Mouse (Mus musculus) olfactory bulb, adult 2 months (tissue): ENCODE data around the gene Hsf2bp. TPM values are rescaled to one million over a fixed set of nuclear protein-coding genes. Genes with fewer than 3 reads are reported as not detected.

Source experiments
- H3K27ac ChIP-seq: fragments of 200-500 bp; 2 replicates; pipeline ENCODE4 v1.5.1; 2012; ENCODE audit warnings: low read depth, low read length; ENCODE audit not compliant: insufficient read depth
- H3K4me1 ChIP-seq: fragments of 200-500 bp; 2 replicates; pipeline ENCODE4 v1.6.1; 2012; ENCODE audit warnings: low read length; ENCODE audit not compliant: control insufficient read depth, insufficient read depth
- H3K4me3 ChIP-seq: fragments of 200-500 bp; 2 replicates; pipeline ENCODE4 v1.5.1; 2012; ENCODE audit warnings: mild to moderate bottlenecking, low read depth, low read length, moderate library complexity; ENCODE audit not compliant: insufficient read depth
- CTCF ChIP-seq: fragments of 200-500 bp; IDR thresholded peaks from 2 replicates; pipeline ENCODE4 v1.5.1; 2012; ENCODE audit warnings: low read depth, mild to moderate bottlenecking, low read length, moderate library complexity; ENCODE audit not compliant: insufficient read depth
- POLR2A ChIP-seq: fragments of 200-500 bp; IDR thresholded peaks from 2 replicates; pipeline ENCODE4 v1.6.1; 2012; ENCODE audit warnings: mild to moderate bottlenecking, low read depth, low read length, moderate library complexity; ENCODE audit not compliant: insufficient read depth
- WGBS: fragments of 180-500 bp; shearing (Covaris S2); methylation state at CpG from one replicate; pipeline ENCODE4 v1.1.7; 2018; 5-methylcytosine and 5-hydroxymethylcytosine counted together
- polyA plus RNA-seq: library from polyadenylated mRNA; stranded (reverse); fragments of >200 nt; gene quantifications from 2 replicates; pipeline ENCODE4 v1.2.4, GENCODE M21; 2012; ENCODE audit warnings: low replicate concordance; ENCODE audit not compliant: missing spikeins, insufficient read depth, insufficient read length

Gene Hsf2bp
- polyA plus RNA-seq, 1 experiment, result not detected

- no peak overlapping the region for H3K4me3 ChIP-seq
- 89% methylated on average over 4 of the region's 4 CpGs for WGBS
- TF ChIP-seq CTCF, result no peak
- H3K27ac ChIP-seq, result no peak overlapping the region
- H3K4me1 ChIP-seq, result no peaks in the 10 kb centered on the region
Measured at GRCm38 (mm10) chr17:31962930-31963329, 73.2 kb downstream of the Hsf2bp start.

- Histone ChIP-seq H3K4me1 (no peaks in the 10 kb centered on the region), H3K4me3 (no peak overlapping the region), H3K27ac (no peak overlapping the region)
- WGBS, result 92% methylated on average over 5 of the region's 5 CpGs
- TF ChIP-seq POLR2A, result no peak
- no peak for TF ChIP-seq CTCF
Measured at GRCm38 (mm10) chr17:31962281-31962680, 73.9 kb downstream of the Hsf2bp start.

GRCm38 (mm10) chr17:31954551-31955140 lies 81.5 kb downstream of the Hsf2bp start:
- no peak overlapping the region for H3K27ac ChIP-seq
- H3K4me3 ChIP-seq, result no peak overlapping the region
- 89% methylated on average over 9 of the region's 9 CpGs for WGBS
- H3K4me1 ChIP-seq, result no peaks in the 10 kb centered on the region
- TF ChIP-seq CTCF (no peak), POLR2A (no peak)

GRCm38 (mm10) chr17:31949076-31949475 lies 87.1 kb downstream of the Hsf2bp start:
- Histone ChIP-seq H3K4me3 (no peak overlapping the region), H3K4me1 (no peaks in the 10 kb centered on the region), H3K27ac (no peak overlapping the region)
- 100% methylated on average over 1 of the region's 1 CpGs for WGBS
- TF ChIP-seq POLR2A (no peak), CTCF (no peak)

- 96% methylated on average over 9 of the region's 9 CpGs for WGBS
- no peak overlapping the region for H3K4me3 ChIP-seq
Measured at GRCm38 (mm10) chr17:31946436-31946835, 89.7 kb downstream of the Hsf2bp start.

GRCm38 (mm10) chr17:31943881-31944539 lies 92.1 kb downstream of the Hsf2bp start:
- no peaks in the 10 kb centered on the region for H3K4me1 ChIP-seq
- TF ChIP-seq POLR2A (no peak), CTCF (no peak)
- no peak overlapping the region for H3K4me3 ChIP-seq
- 81% methylated on average over 10 of the region's 10 CpGs for WGBS
- no peak overlapping the region for H3K27ac ChIP-seq

More at GRCm38 (mm10) chr17:31946436-31946835, 89.7 kb downstream of the Hsf2bp start:
- Histone ChIP-seq H3K27ac (no peak overlapping the region), H3K4me1 (no peaks in the 10 kb centered on the region)
- TF ChIP-seq CTCF, result no peak
- no peak for TF ChIP-seq POLR2A

GRCm38 (mm10) chr17:31941616-31942015 lies 94.5 kb downstream of the Hsf2bp start:
- Histone ChIP-seq H3K4me1 (peaks cover 6% of the 10 kb centered on the region; the same call in 1 of the 2 replicates), H3K4me3 (no peak overlapping the region), H3K27ac (no peak overlapping the region)
- TF ChIP-seq CTCF (no peak), POLR2A (no peak)
- WGBS, result 78% methylated on average over 4 of the region's 4 CpGs

GRCm38 (mm10) chr17:31940607-31941006 lies 95.5 kb downstream of the Hsf2bp start:
- Histone ChIP-seq H3K4me1 (peaks cover 6% of the 10 kb centered on the region; the same call in 1 of the 2 replicates), H3K4me3 (no peak overlapping the region), H3K27ac (no peak overlapping the region)
- TF ChIP-seq CTCF (no peak), POLR2A (no peak)
- WGBS, result 79% methylated on average over 4 of the region's 4 CpGs

- 90% methylated on average over 16 of the region's 16 CpGs for WGBS
- H3K4me1 ChIP-seq, result peaks cover 6% of the 10 kb centered on the region; the same call in 1 of the 2 replicates
Measured at GRCm38 (mm10) chr17:31939292-31940060, 96.7 kb downstream of the Hsf2bp start.

More at GRCm38 (mm10) chr17:31939292-31940060, 96.7 kb downstream of the Hsf2bp start:
- Histone ChIP-seq H3K27ac (no peak overlapping the region), H3K4me3 (no peak overlapping the region)
- TF ChIP-seq POLR2A (no peak), CTCF (no peak)
